Mouse (Mus musculus) E14TG2a.4 (cell line): ENCODE results near the gene Nrf1.

Experiments used
- H3K27me3 ChIP-seq: 2 replicates; pipeline ENCODE4 v1.6.1; 2014; ENCODE audit warnings: low read length, control low read depth; ENCODE audit not compliant: insufficient read depth
- H3K36me3 ChIP-seq: 2 replicates; pipeline ENCODE4 v1.6.1; 2014; ENCODE audit warnings: low read length, control low read depth; ENCODE audit not compliant: insufficient read depth
- H3K4me1 ChIP-seq: replicated peaks from 2 replicates; pipeline ENCODE4 v1.6.1; 2014; ENCODE audit warnings: low read depth, low read length, control low read depth
- H3K4me3 ChIP-seq: replicated peaks from 2 replicates; pipeline ENCODE4 v1.5.1; 2014; ENCODE audit warnings: mild to moderate bottlenecking, low read length
- H3K9me3 ChIP-seq: 2 replicates; pipeline ENCODE4 v1.6.1; 2014; ENCODE audit warnings: low read length, control low read depth
- CTCF ChIP-seq: conservative IDR thresholded peaks from 2 replicates; pipeline ENCODE4 v1.5.1; 2014; ENCODE audit warnings: low read length
- NANOG ChIP-seq: IDR thresholded peaks from 2 replicates; pipeline ENCODE4 v1.6.1; 2014; ENCODE audit warnings: borderline replicate concordance, low read length, mixed read lengths
- POU5F1 ChIP-seq: IDR thresholded peaks from 2 replicates; pipeline ENCODE4 v1.6.1; 2014; ENCODE audit warnings: low read length, borderline replicate concordance

Gene Nrf1

GRCm38 (mm10) chr6:30178023-30178639 lies 130.3 kb downstream of the Nrf1 start:
- H3K27me3 ChIP-seq = peaks cover 9% of the 10 kb centered on the region; the same call in 1 of the 2 replicates
- peaks cover 70% of the 10 kb centered on the region for H3K4me1 ChIP-seq
- H3K4me3 ChIP-seq = peak overlapping the region; percentile 99
- TF ChIP-seq POU5F1 = no peak
- TF ChIP-seq CTCF = no peak
- no peak for TF ChIP-seq NANOG
- H3K36me3 ChIP-seq = peaks cover 14% of the 10 kb centered on the region
- H3K9me3 ChIP-seq = no peaks in the 10 kb centered on the region

GRCm38 (mm10) chr6:30179046-30179445 lies 131.3 kb downstream of the Nrf1 start:
- no peak for TF ChIP-seq POU5F1
- TF ChIP-seq CTCF = no peak
- Histone ChIP-seq H3K27me3 (peaks cover 9% of the 10 kb centered on the region; the same call in 1 of the 2 replicates), H3K4me1 (peaks cover 79% of the 10 kb centered on the region), H3K9me3 (0 out of 2 replicates have a peak, but pooled peaks cover 4% of the 10 kb centered on the region), H3K4me3 (peak overlapping the region; percentile 99), H3K36me3 (peaks cover 20% of the 10 kb centered on the region)

GRCm38 (mm10) chr6:30180321-30180720 lies 132.5 kb downstream of the Nrf1 start:
- TF ChIP-seq CTCF (no peak), NANOG (no peak), POU5F1 (no peak)
- H3K27me3 ChIP-seq = peaks cover 9% of the 10 kb centered on the region; the same call in 1 of the 2 replicates
- H3K4me3 ChIP-seq = peak overlapping the region; percentile 77
- H3K9me3 ChIP-seq = 0 out of 2 replicates have a peak, but pooled peaks cover 4% of the 10 kb centered on the region
- peaks cover 80% of the 10 kb centered on the region for H3K4me1 ChIP-seq
- peaks cover 20% of the 10 kb centered on the region for H3K36me3 ChIP-seq

- no peak overlapping the region for H3K4me3 ChIP-seq
- peaks cover 20% of the 10 kb centered on the region for H3K36me3 ChIP-seq
- TF ChIP-seq POU5F1 (no peak), NANOG (no peak), CTCF (no peak)
- 0 out of 2 replicates have a peak, but pooled peaks cover 3% of the 10 kb centered on the region for H3K27me3 ChIP-seq
- H3K4me1 ChIP-seq = peaks cover 75% of the 10 kb centered on the region
- H3K9me3 ChIP-seq = 0 out of 2 replicates have a peak, but pooled peaks cover 4% of the 10 kb centered on the region
These were observed 134.2 kb downstream of the Nrf1 start for GRCm38 (mm10) chr6:30182038-30182437.

- H3K27me3 ChIP-seq = 0 out of 2 replicates have a peak, but pooled peaks cover 3% of the 10 kb centered on the region
- TF ChIP-seq NANOG = no peak
- no peak for TF ChIP-seq CTCF
- TF ChIP-seq POU5F1 = no peak
- H3K4me3 ChIP-seq = no peak overlapping the region
- peaks cover 20% of the 10 kb centered on the region for H3K36me3 ChIP-seq
- 0 out of 2 replicates have a peak, but pooled peaks cover 4% of the 10 kb centered on the region for H3K9me3 ChIP-seq
- peaks cover 64% of the 10 kb centered on the region for H3K4me1 ChIP-seq
These were observed 135.8 kb downstream of the Nrf1 start for GRCm38 (mm10) chr6:30183624-30184023.

- H3K27me3 ChIP-seq = no peaks in the 10 kb centered on the region
- H3K36me3 ChIP-seq = no peaks in the 10 kb centered on the region
- no peaks in the 10 kb centered on the region for H3K9me3 ChIP-seq
- peak overlapping the region; percentile 37 for H3K4me3 ChIP-seq
- peaks cover 66% of the 10 kb centered on the region for H3K4me1 ChIP-seq
- TF ChIP-seq POU5F1 = no peak
- no peak for TF ChIP-seq NANOG
- TF ChIP-seq CTCF = no peak
These were observed 147.9 kb downstream of the Nrf1 start for GRCm38 (mm10) chr6:30195656-30196055.

- no peaks in the 10 kb centered on the region for H3K27me3 ChIP-seq
- peaks cover 66% of the 10 kb centered on the region for H3K4me1 ChIP-seq
- no peaks in the 10 kb centered on the region for H3K9me3 ChIP-seq
- no peaks in the 10 kb centered on the region for H3K36me3 ChIP-seq
- H3K4me3 ChIP-seq = peak overlapping the region; percentile 37
- no peak for TF ChIP-seq POU5F1
- TF ChIP-seq CTCF = no peak
- no peak for TF ChIP-seq NANOG
These were observed 148.4 kb downstream of the Nrf1 start for GRCm38 (mm10) chr6:30196143-30196542.
